Mouse (Mus musculus) ovary, postnatal 36 days (tissue): ENCODE data around the gene Mapk10.
A peak's percentile ranks its signal among the peaks of the same experiment; 100 is the strongest.

Experiments
- DNase-seq: peaks from one replicate; pipeline ENCODE4 v3.0.0; 2022; ENCODE audit warnings: low spot score, mixed read lengths

Mapk10 gene

GRCm38 (mm10) chr5:103164022-103164421 lies 47.1 kb downstream of the Mapk10 start:
- no peak for DNase-seq

GRCm38 (mm10) chr5:103161574-103161973 lies 49.6 kb downstream of the Mapk10 start:
- no peak for DNase-seq

GRCm38 (mm10) chr5:103161196-103161540 lies 50.0 kb downstream of the Mapk10 start:
- no peak for DNase-seq

DNA sequence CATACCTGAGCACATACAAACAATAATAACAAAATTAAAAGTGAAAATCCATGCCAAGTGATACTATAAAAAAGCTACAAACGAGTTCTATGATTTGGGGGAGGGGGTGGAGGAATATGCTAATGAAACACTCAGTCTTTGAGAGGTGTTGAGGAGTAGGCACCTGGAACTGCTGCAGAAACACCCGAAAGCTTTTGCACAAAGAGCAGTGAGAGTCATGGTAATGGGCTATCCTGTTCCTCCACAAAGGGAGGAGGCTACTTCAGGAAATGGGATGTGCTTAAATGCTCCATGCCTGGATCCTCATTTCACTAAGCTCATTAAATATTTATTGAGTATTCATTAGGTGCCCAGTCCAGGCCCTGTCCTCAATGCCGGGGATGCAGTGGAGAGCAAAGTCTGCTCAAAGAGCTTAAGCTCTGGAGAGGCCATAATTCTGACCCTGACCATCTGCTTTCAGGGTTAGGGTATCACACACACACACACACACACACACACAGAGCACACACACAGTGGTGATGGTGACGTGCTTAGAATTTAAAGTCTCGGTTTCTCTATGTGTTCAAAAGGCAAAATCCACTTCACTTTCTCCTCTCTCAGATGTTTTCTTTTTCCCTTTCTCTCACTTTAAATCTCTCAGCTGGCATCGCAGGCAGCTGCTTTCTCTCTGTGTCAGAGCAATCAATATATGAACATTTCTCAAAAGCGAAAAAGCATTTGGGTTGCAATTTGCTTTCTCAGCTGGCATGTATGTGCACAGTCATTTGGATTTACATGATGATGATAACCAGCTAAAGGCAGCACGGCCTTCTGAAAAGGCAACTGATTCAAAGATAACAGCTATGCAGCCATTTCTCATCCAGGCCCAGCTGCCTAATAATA lies 50.6 kb downstream of the Mapk10 start:
- no peak for DNase-seq

DNA sequence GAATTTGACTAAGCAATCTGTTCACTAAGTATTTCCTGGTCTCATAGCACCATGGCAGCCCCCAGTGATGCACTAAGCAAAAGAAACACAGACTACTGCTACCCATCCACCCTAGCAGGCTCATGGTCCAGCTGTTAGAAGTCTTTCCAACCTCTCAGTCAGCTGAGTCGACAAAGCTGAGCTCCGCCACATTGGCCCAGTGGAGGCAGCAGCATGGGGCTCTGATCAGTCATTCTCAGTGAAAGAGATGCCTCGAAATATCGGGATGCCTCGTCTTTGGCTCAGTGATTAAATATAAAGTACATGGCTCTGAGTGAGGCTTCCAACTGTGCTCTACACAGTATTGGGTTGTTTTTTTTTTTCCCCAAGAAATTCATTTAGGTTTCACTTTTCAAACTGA lies 70.2 kb downstream of the Mapk10 start:
- no peak for DNase-seq

DNA sequence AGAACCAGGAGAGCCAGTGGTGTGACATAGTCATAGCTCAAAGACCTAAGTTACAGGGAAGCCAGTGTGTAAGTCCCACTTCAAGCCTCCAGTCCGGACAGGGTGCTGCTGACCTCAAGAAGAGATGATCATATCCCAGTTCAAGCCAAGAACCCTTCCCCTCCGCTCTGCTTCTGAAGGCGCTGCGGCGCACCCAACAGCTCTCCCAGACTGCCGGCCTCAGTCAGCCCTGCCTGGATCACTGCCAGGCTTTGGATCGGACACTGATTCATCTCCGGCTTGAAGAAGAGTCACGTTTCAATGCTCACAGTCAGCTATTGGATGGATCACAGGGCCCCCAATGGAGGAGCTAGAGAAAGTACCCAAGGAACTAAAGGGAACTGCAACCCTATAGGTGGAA lies 76.3 kb downstream of the Mapk10 start:
- DNase-seq = peak; percentile 73

DNA sequence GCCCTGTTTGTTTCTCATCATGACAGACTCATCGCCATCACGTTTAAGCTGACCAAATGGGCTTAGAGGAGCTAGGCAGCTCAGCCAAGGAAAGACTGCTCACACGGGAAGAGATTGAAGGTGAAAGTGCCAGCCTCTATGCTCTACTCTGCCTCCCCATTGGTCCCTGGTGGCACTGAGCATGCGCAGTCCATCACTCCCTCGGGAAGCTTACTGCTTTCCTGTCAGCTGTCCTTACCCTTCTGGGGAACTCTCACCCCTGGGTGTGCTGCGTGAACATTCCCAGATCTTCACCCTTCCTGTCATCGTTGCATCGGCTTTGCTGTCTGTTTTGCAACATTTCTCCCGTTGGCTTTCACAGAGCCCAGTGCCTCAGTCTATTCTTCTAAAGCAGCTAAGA lies 77.5 kb downstream of the Mapk10 start:
- DNase-seq = peak; percentile 79

- no peak for DNase-seq
Observed at GRCm38 (mm10) chr5:103132814-103133213, 78.3 kb downstream of the Mapk10 start.

GRCm38 (mm10) chr5:103119618-103120017 lies 91.5 kb downstream of the Mapk10 start:
- no peak for DNase-seq

DNA sequence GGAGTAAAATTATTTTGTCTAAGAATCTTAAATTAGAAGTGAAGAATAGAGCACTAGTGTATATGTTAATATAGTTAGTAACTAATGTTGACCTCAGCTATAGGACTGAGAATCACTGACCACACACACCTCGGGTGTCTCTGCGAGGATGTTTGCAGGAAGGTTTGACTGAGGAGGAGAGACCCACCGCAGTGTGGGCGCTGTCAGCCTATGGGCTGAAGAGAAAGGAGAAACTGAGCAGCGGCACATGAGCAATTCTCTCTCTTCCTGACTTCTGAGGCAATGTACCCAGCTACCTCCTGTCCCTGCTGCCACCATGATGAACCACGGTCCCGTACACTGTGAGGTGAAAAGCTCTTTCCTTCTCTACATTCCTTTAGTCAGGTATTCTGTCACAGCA lies 95.6 kb downstream of the Mapk10 start:
- DNase-seq = no peak

- DNase-seq = no peak
Observed at GRCm38 (mm10) chr5:103112471-103112870, 98.7 kb downstream of the Mapk10 start.

DNA sequence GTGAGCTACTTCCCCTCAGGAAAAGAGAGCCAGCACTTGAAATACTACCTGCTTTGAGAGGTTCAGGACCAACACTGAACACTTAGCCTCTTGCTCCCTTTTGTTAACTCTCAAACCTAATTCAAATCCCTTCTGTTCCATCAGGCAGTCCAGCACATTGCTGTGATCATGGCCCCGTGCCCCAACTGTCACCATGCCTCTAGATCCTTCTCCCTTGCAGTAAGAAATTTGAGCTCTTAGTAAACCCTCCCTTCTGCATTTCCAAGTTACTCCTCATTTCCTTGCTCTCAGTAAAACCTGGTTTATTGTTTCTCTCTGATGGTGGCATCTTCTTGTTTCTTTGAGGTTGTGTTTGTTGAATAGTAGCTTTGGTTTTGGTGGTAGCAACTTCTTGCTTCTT lies 101.7 kb downstream of the Mapk10 start:
- no peak for DNase-seq

DNA sequence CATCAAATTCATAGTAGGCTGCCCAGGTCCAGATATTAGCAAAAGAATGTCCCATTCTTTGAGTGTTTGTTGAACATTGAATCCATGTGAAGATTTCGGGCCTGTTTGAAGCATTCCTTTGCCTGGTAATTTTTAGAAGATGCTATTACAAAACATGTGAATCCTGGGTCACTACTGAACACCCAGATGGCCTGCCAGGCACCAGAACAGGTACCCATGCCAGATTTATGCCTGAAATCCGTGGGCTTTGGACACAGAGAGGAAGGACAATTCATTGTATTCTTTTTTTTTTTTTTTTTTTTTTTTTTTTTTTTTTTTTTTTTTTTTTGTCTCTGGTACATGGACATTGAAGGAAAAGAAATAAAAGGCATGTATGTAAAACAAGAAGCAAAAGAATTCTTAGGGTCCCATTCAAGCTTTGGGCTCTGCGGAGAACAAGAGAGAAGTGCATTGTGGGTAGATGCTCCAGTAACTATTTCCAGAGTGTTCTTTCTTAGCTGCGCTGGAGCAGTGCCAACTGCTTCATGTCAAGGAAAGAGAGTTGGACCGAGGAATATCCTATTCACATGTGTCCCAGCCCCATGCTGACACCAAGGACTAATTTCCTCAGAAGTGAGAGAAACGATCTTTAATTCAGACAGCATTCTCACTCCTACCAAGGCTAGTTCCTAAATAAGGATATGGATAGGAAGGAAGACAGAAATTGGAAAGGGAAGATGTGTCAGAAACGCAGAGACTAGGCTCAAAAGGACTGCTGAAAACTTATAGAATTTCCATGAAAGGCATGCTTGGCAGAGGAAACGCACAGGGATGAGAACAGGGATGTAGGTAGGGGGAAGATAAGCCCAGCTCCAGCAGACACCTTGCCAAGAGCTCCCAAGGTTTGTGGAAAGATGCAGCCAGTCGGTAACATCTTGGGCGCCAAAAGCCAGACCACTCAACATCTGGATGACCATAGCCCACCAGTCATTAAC lies 105.4 kb downstream of the Mapk10 start:
- DNase-seq = no peak

GRCm38 (mm10) chr5:103104082-103104481 lies 107.1 kb downstream of the Mapk10 start:
- DNase-seq = no peak

DNA sequence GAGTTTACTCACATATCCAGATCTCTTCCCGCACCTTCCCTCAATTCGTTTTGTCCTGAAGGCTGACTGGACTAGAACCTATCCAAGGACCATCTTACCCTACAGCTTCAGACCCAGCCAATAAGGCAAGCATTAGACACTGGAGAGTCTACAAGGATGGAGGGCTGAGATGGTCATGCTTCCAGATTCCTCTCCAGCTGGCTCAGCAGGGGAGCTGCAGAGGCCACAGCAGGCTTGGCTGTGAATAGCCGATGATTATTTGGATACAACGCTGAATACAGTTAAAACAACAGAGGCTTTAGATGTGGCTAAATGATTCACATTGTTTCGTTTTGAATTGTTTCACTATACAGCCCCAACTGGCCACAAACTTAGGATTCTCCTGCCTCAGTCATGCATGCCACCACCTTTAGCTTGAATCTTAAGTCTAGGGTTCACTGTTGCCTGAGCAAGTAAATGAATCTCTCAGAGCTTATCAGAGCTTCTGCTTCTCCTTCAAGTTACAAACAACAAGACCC lies 108.2 kb downstream of the Mapk10 start:
- DNase-seq = no peak

- DNase-seq = no peak
Observed at GRCm38 (mm10) chr5:103102176-103102575, 109.0 kb downstream of the Mapk10 start.

- no peak for DNase-seq
Observed at GRCm38 (mm10) chr5:103094166-103094565, 117.0 kb downstream of the Mapk10 start.

GRCm38 (mm10) chr5:103085844-103086243 lies 125.3 kb downstream of the Mapk10 start:
- DNase-seq = no peak

DNA sequence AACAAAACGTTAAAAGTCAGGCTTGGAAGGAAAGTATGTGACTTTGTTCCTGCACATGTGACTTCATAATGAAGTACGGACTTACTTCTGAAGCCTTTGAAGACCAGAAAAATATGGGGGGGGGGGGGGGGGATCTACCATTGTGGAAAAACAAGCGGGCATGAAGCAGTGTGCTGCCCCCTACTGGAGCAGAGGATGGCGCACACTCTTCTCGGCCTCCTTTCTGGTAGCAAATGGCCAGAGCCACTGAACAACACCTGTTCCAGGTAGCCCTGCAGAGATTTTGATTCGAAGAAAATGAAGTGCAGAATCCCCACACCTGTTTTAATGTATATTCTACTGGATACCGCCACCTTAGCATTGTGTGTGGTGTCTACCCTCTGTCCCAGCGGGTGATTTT lies 135.7 kb downstream of the Mapk10 start:
- DNase-seq = peak; percentile 14

- no peak for DNase-seq
Observed at GRCm38 (mm10) chr5:103072200-103072825, 138.8 kb downstream of the Mapk10 start.

GRCm38 (mm10) chr5:103071006-103071612 lies 140.0 kb downstream of the Mapk10 start:
- no peak for DNase-seq
